Mouse (Mus musculus) hindbrain, embryonic 10.5 days (tissue): Measurements from ENCODE around the gene Mpdz. TPM values are rescaled to one million over a fixed set of nuclear protein-coding genes. Genes with fewer than 3 reads are reported as not detected.

Experiments
- DNase-seq: peaks from one replicate; pipeline ENCODE4 v3.0.0-alpha.2; 2017; ENCODE audit warnings: low spot score
- H3K27ac ChIP-seq: fragments of 300-500 bp; sonication (generic); 2 replicates; pipeline ENCODE4 v1.5.1; 2016; ENCODE audit warnings: mild to moderate bottlenecking, moderate library complexity
- H3K27me3 ChIP-seq: fragments of 300-500 bp; sonication (generic); 2 replicates; pipeline ENCODE4 v1.6.1; 2016; ENCODE audit warnings: mild to moderate bottlenecking; ENCODE audit not compliant: poor library complexity, insufficient read depth, severe bottlenecking
- H3K36me3 ChIP-seq: fragments of 300-500 bp; sonication (generic); 2 replicates; pipeline ENCODE4 v1.6.1; 2016; ENCODE audit warnings: mild to moderate bottlenecking, moderate library complexity
- H3K4me1 ChIP-seq: fragments of 300-500 bp; sonication (generic); replicated peaks from 2 replicates; pipeline ENCODE4 v1.6.1; 2016; ENCODE audit warnings: mild to moderate bottlenecking
- H3K4me3 ChIP-seq: fragments of 300-500 bp; sonication (generic); 2 replicates; pipeline ENCODE4 v1.5.1; 2016; ENCODE audit warnings: mild to moderate bottlenecking, moderate library complexity
- H3K9me3 ChIP-seq: fragments of 300-500 bp; sonication (generic); 2 replicates; pipeline ENCODE4 v1.6.1; 2016; ENCODE audit warnings: mild to moderate bottlenecking, moderate library complexity
- whole genome bisulfite sequencing: fragments of 180-500 bp; shearing (Covaris S2); methylation state at CpG from one replicate; pipeline ENCODE4 v1.1.7; 2016; 5-methylcytosine and 5-hydroxymethylcytosine counted together
- polyA plus RNA-seq: library from polyadenylated mRNA; unstranded; fragments of >200 nt; fragmentation: Nextera tagmentation; extraction: Ambion mirVana; gene quantifications from 2 replicates; pipeline ENCODE4 v1.2.1, GENCODE M21; 2016

Mpdz gene
- polyA plus RNA-seq, 1 experiment from 2014 or later = 35.1 TPM

DNA sequence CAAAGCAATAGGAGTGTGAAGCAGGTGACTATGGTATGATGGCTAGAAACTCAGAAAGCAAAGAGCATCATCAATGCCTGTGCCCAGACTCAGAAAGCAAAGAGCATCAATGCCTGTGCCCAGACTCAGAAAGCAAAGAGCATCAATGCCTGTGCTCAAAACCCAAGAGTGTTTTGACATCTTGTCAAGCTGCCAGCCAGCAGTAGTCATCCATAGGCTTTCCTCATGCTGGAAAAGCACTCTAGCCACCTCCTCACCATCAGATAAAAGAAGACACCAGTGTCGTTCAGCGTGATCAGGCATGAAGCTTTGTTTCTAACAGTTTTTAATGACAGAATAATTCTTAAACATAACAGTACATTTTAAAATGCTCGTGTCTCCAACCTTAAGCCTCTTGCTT lies 8.7 kb downstream of the Mpdz start:
- Histone ChIP-seq H3K36me3 (peaks cover 9% of the 10 kb centered on the region; the same call in 1 of the 2 replicates), H3K27ac (no peak overlapping the region), H3K9me3 (no peaks in the 10 kb centered on the region), H3K4me1 (no peaks in the 10 kb centered on the region), H3K27me3 (no peaks in the 10 kb centered on the region), H3K4me3 (no peak overlapping the region)
- no peak for DNase-seq
- WGBS = 96% methylated on average over 3 of the region's 3 CpGs

DNA sequence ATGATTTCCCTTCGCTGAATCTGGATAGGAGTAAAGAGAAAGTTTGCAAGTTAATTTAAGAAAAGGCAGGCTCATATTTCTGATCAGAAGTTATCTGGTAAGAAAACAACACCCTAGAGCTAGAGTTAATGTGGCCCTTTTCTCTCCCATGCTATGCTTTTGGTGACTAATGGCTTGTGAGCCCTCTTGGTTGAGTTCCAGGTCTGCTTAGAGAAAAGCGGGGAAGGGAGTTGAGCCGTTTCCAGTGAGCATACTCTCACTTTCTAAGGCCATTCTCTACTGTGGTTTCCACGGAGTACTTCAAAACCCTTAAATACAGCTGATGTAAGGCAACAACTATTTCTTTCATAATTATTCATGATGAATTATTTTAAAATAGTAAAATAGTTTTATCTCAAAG lies 11.8 kb downstream of the Mpdz start:
- no peak for DNase-seq
- Histone ChIP-seq H3K27ac (no peak overlapping the region), H3K36me3 (peaks cover 20% of the 10 kb centered on the region; the same call in 1 of the 2 replicates), H3K4me3 (no peak overlapping the region), H3K4me1 (no peaks in the 10 kb centered on the region), H3K27me3 (no peaks in the 10 kb centered on the region), H3K9me3 (no peaks in the 10 kb centered on the region)
- 95% methylated on average over 4 of the region's 4 CpGs for WGBS

DNA sequence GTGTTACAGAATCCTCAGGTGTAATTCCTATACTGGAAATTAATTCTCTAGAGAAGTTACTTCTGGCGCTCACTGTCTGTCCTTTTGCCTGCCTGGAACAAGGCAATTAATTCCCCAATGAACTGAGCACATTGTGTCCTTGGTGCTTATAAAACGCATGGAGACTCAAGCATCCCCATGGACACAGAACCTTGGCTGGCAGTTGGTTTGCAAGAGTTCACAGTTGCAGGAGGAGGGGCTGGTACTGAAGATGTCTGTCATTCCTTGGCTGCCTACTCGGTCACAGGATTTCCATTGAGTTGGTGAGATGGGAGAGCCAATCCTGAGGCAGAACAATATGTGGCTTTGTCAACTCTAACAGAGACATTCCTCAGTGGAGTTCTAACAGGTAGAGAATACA lies 12.5 kb downstream of the Mpdz start:
- WGBS = 71% methylated on average over 3 of the region's 3 CpGs
- H3K27ac ChIP-seq = no peak overlapping the region
- no peak for DNase-seq

DNA sequence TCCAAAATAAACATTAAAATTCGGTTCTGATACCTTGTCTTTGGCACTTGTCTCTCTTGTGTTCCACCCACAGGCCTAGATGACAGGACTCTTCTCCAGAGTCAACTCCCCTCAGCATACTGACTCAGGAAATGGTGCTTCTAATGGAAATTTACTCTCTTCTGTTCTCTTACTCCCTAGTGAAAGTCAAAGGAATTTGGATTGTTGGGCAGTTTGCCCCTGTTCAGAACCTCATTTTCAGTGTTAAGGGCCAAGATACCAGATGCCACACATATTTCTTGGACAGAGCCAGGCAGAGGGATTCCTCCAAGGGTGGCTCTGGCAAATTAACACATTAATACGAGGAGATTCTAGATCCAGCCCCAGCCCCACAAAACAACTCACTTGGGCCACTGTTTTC lies 12.9 kb downstream of the Mpdz start:
- H3K9me3 ChIP-seq = no peaks in the 10 kb centered on the region

More for the DNA sequence above, 12.5 kb downstream of the Mpdz start:
- H3K36me3 ChIP-seq = peaks cover 20% of the 10 kb centered on the region; the same call in 1 of the 2 replicates
- H3K4me3 ChIP-seq = no peak overlapping the region
- H3K4me1 ChIP-seq = no peaks in the 10 kb centered on the region
- H3K9me3 ChIP-seq = no peaks in the 10 kb centered on the region
- H3K27me3 ChIP-seq = no peaks in the 10 kb centered on the region

DNA sequence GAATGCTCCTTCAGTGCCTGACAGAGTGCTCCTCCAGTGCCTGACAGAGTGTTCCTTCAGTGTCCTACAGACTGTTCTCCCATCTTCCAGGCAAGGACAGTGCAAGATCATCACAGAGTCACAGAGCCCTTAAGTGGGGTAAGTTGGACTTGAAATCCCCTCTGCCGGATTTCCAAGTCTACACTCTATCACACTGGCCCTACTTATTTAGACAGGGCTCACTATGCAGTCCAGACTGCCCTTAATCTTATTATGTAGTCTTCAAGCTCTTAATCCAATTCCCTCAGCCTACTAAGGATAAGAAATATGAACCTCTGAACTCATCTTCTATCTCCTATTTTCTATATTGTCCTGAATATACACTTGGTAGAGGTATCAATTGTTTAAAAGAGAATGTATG lies 19.1 kb downstream of the Mpdz start:
- no peak overlapping the region for H3K4me3 ChIP-seq
- peaks cover 15% of the 10 kb centered on the region for H3K36me3 ChIP-seq
- no peaks in the 10 kb centered on the region for H3K27me3 ChIP-seq
- DNase-seq = no peak
- no peaks in the 10 kb centered on the region for H3K9me3 ChIP-seq
- H3K4me1 ChIP-seq = no peaks in the 10 kb centered on the region
- H3K27ac ChIP-seq = no peak overlapping the region
- 88% methylated on average over 1 of the region's 1 CpGs for WGBS

More for the DNA sequence above, 12.9 kb downstream of the Mpdz start:
- no peak for DNase-seq
- WGBS = 79% methylated on average over 2 of the region's 2 CpGs
- H3K27ac ChIP-seq = no peak overlapping the region
- no peak overlapping the region for H3K4me3 ChIP-seq
- no peaks in the 10 kb centered on the region for H3K27me3 ChIP-seq
- peaks cover 20% of the 10 kb centered on the region; the same call in 1 of the 2 replicates for H3K36me3 ChIP-seq
- H3K4me1 ChIP-seq = no peaks in the 10 kb centered on the region

DNA sequence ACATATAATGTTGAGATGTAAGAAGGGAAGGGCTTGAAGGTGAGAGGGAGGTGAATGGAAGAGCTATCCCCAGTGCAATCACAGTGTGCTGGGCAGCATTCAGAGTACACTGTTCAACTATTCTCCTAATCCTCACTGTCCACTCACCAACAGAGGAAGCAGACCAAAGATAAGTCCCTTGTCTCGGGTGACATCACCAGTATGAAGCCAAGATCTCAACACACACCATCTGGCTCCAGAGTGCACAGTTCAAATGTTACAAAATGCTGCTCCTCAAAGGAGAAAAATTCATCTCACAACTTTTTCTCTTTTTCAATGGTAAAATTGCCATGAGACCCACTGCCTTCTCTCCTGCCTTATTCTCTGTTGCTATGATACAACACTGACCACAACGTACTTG lies 21.0 kb downstream of the Mpdz start:
- Histone ChIP-seq H3K9me3 (no peaks in the 10 kb centered on the region), H3K4me1 (no peaks in the 10 kb centered on the region), H3K27me3 (no peaks in the 10 kb centered on the region), H3K27ac (no peak overlapping the region), H3K36me3 (peaks cover 6% of the 10 kb centered on the region; the same call in 1 of the 2 replicates), H3K4me3 (no peak overlapping the region)
- DNase-seq = no peak
- WGBS = 88% methylated on average over 2 of the region's 2 CpGs

DNA sequence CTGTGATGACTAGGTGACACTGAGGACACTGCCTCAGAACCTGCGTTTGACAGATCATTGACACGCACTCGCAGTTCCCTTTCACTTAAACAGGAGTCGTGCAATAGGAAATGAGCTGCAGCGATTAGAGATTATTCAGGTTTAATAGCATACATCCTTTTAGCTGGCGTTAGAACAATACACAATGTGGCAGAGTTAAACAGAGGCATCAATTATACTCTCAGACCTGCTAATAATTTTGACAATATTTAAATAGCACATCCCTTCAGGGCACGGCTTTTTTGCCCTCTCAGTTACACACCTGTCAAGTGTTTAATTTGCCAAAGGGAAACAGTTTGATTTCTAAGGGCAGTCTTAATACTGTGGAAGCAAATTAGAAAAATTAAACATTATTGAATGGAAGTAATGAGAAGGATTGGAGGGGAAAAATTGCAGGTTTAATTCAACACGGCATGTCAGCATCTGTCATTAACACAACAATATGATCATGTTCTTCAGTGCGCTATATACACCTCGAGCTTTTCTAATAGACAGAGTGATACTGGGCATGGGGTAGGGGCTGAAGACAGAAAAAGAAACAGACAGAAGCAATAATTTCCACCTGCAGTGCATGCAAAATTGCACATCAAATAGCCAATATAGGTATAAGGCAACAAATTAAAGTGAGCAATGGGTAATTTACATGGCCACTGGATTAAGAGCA lies 27.1 kb downstream of the Mpdz start:
- Histone ChIP-seq H3K4me3 (no peak overlapping the region), H3K9me3 (no peaks in the 10 kb centered on the region), H3K27me3 (no peaks in the 10 kb centered on the region), H3K27ac (no peak overlapping the region), H3K36me3 (peaks cover 20% of the 10 kb centered on the region), H3K4me1 (no peaks in the 10 kb centered on the region)
- 81% methylated on average over 10 of the region's 10 CpGs for WGBS
- DNase-seq = no peak

DNA sequence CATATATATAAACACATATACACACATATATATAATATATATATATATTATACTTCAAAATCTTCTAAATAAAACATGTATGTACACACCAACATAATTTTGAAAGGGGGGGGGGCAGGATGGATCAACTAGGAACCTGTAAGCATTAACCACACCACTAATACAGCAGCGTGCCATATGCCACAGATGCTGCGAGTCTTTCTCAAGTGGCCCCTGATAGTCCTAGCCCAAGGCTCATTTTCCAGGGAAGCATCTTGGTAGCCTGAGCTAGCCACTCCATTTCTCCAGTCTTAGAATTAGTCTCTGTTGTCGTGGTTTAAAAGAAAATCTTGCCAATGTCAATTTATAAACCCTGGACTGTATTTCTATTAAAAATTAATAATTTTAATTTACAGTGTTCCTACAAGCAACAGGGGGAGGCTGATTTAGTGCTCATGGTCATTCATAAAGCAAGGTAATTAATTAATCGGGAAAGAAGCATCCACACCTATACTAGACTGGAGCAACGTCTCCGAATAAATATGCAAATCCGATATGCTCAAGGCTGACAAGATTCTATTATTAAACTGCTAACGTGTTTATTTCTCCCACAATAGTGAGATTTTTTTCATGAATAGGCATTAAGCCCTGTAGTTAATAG lies 27.8 kb downstream of the Mpdz start:
- WGBS = 90% methylated on average over 8 of the region's 8 CpGs
- no peaks in the 10 kb centered on the region for H3K27me3 ChIP-seq
- DNase-seq = no peak

DNA sequence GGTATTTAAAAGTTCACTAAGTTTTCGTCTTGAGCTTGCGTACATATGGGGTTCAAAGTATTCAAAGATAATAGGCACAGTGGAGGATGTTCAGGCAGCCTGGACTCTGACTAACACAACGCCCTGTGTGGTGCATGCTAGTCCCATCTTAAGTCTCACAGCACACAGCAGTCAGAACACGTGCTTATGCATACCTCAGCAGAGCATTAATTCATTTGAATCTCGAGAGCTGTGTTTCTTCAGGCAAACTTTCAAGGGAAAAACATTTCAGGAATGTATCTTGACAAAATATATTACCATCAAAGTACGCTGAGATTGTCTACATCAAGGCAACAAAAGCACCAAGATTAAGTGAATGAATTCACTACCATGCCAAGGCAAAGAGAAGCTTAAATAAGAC lies 45.7 kb downstream of the Mpdz start:
- DNase-seq = no peak
- H3K4me3 ChIP-seq = no peak overlapping the region
- no peaks in the 10 kb centered on the region for H3K4me1 ChIP-seq
- H3K27me3 ChIP-seq = no peaks in the 10 kb centered on the region
- WGBS = 91% methylated on average over 6 of the region's 6 CpGs
- no peaks in the 10 kb centered on the region for H3K9me3 ChIP-seq
- peaks cover 18% of the 10 kb centered on the region for H3K36me3 ChIP-seq
- H3K27ac ChIP-seq = no peak overlapping the region

More for the DNA sequence above, 27.8 kb downstream of the Mpdz start:
- Histone ChIP-seq H3K4me1 (no peaks in the 10 kb centered on the region), H3K36me3 (peaks cover 20% of the 10 kb centered on the region), H3K4me3 (no peak overlapping the region), H3K27ac (no peak overlapping the region), H3K9me3 (no peaks in the 10 kb centered on the region)

DNA sequence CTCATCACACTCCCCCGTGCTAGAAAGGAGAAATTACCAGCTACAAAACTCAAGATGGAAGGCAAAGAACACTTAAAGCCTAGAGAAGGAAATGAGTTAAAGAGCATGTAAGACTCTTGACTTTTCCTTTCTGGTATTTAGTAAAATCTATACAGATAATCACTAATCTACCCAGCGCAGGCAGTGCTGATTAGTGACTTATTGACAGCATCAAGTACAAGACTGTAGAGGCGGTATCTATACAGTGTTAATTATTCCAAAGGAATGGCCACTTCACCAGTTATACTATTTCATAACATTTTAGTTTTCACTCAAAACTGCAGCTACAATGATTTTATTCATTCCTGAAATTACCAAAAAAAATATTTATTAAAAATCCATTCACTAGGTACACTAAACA lies 49.7 kb downstream of the Mpdz start:
- Histone ChIP-seq H3K4me3 (no peak overlapping the region), H3K9me3 (no peaks in the 10 kb centered on the region), H3K4me1 (peaks cover 18% of the 10 kb centered on the region), H3K27me3 (no peaks in the 10 kb centered on the region), H3K27ac (no peak overlapping the region), H3K36me3 (peaks cover 14% of the 10 kb centered on the region)
- WGBS = 92% methylated on average over 3 of the region's 3 CpGs
- no peak for DNase-seq

DNA sequence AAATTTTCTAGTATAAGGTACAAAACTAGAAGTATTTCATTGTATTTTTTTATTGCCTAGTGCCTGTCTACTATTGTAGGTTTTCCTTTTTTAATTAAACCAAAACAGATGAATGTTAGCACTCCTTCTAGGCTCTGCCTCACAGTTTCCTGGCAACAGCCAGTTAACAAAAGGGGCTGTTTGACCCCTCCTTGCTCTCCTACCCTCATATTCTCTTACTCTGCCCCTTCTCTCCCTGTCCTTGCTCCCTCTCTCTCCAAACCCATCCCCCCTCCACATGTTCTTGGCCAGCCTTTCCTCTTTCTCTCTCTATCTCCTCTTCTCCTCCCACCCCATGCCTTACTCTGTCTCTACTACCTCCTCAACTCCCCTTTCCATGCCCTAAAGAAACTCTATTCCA lies 53.4 kb downstream of the Mpdz start:
- DNase-seq = peak; percentile 20
- Histone ChIP-seq H3K4me3 (0 out of 2 replicates have a peak overlapping the region, but pooled peaks have one; percentile 4), H3K36me3 (peaks cover 12% of the 10 kb centered on the region), H3K9me3 (no peaks in the 10 kb centered on the region), H3K4me1 (peaks cover 23% of the 10 kb centered on the region), H3K27ac (peak overlapping the region; percentile 81), H3K27me3 (no peaks in the 10 kb centered on the region)

DNA sequence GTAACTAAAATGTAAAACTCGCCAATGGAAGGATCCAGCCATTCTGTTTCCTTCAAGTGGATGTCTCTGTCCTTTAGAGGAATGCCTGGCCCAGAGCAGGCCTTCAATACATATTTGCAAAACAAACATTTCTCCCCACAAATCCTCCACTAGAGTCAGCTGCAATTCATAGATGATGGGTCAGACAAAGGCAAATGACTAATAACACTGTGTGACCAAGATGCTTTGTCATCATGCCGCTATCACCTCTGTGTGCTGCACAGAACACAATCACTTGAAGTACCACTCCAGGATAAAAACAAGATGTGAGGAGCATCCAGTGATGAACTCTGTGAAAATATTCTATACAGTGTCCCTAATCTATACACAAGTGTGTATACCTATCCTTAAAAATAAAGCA lies 55.0 kb downstream of the Mpdz start:
- Histone ChIP-seq H3K9me3 (no peaks in the 10 kb centered on the region), H3K4me1 (peaks cover 23% of the 10 kb centered on the region), H3K27me3 (no peaks in the 10 kb centered on the region), H3K27ac (no peak overlapping the region), H3K4me3 (no peak overlapping the region), H3K36me3 (peaks cover 29% of the 10 kb centered on the region)
- 73% methylated on average over 2 of the region's 2 CpGs for WGBS
- DNase-seq = no peak

DNA sequence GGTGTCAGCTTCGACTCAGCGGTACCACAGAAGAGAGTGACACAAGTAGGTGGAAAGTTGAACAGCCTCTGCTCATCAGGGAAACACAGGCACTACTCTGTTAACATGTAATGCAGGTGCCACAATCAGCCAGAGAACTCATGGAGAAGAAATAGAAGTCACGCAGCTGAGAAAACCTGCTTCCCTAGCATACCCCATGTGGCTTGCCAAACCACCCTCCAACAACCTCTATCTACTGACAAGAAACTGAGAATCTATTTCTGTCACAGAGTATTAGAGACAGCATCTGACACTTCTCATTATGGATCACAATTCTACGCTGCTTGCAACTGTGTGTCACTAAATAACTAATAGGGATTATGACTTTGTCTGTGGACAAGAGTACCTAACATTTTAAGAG lies 70.3 kb downstream of the Mpdz start:
- H3K9me3 ChIP-seq = no peaks in the 10 kb centered on the region
- no peaks in the 10 kb centered on the region for H3K4me1 ChIP-seq
- no peak for DNase-seq
- no peaks in the 10 kb centered on the region for H3K27me3 ChIP-seq
- peaks cover 58% of the 10 kb centered on the region for H3K36me3 ChIP-seq
- no peak overlapping the region for H3K4me3 ChIP-seq
- 94% methylated on average over 4 of the region's 4 CpGs for WGBS
- no peak overlapping the region for H3K27ac ChIP-seq
